Mouse (Mus musculus) midbrain, embryonic 11.5 days (tissue): ENCODE measurements around the gene Abcf2. TPM values are rescaled to one million over a fixed set of nuclear protein-coding genes. Genes with fewer than 3 reads are reported as not detected.
A peak's percentile ranks its signal among the peaks of the same experiment; 100 is the strongest.

Experiments used
- ATAC-seq: fragments of 200-750 bp; cut with Nextera tagmentation; 2 replicates; pipeline ENCODE4 v1.8.0; 2017; ENCODE audit warnings: moderate TSS enrichment, moderate library complexity; ENCODE audit not compliant: low FRiP score
- DNase-seq: peaks from one replicate; pipeline ENCODE4 v3.0.0; 2015; ENCODE audit warnings: low spot score; ENCODE audit errors: missing footprints
- H3K27ac ChIP-seq: fragments of 300-500 bp; sonication (generic); 2 replicates; pipeline ENCODE4 v1.5.1; 2014; ENCODE audit warnings: low read depth, low read length
- H3K27me3 ChIP-seq: fragments of 300-500 bp; sonication (generic); 2 replicates; pipeline ENCODE4 v1.6.1; 2014; ENCODE audit warnings: mild to moderate bottlenecking, low read length, moderate library complexity, mixed read lengths; ENCODE audit not compliant: control insufficient read depth, insufficient read depth
- H3K36me3 ChIP-seq: fragments of 300-500 bp; sonication (generic); 2 replicates; pipeline ENCODE4 v1.6.1; 2014; ENCODE audit warnings: mild to moderate bottlenecking, low read length, moderate library complexity, mixed read lengths; ENCODE audit not compliant: control insufficient read depth, insufficient read depth
- H3K4me1 ChIP-seq: fragments of 300-500 bp; sonication (generic); 2 replicates; pipeline ENCODE4 v1.6.1; 2014; ENCODE audit warnings: low read length; ENCODE audit not compliant: control insufficient read depth, insufficient read depth
- H3K4me2 ChIP-seq: fragments of 300-500 bp; sonication (generic); 2 replicates; pipeline ENCODE4 v1.6.1; 2014; ENCODE audit warnings: mild to moderate bottlenecking, moderate library complexity
- H3K4me3 ChIP-seq: fragments of 300-500 bp; sonication (generic); 2 replicates; pipeline ENCODE4 v1.5.1; 2014; ENCODE audit warnings: low read depth, low read length
- H3K9ac ChIP-seq: fragments of 300-500 bp; sonication (generic); 2 replicates; pipeline ENCODE4 v1.6.1; 2014; ENCODE audit warnings: low read length
- H3K9me3 ChIP-seq: fragments of 300-500 bp; sonication (generic); 2 replicates; pipeline ENCODE4 v1.6.1; 2016; ENCODE audit warnings: low read length; ENCODE audit not compliant: control insufficient read depth
- whole genome bisulfite sequencing: fragments of 180-500 bp; shearing (Covaris S2); extraction: QIAGEN DNeasy Blood & Tissue Kit; methylation state at CpG from one replicate; pipeline ENCODE4 v1.1.7; 2014; 5-methylcytosine and 5-hydroxymethylcytosine counted together
- polyA plus RNA-seq: library from polyadenylated mRNA; unstranded; fragments of >200 nt; fragmentation: Nextera tagmentation; extraction: Ambion mirVana; gene quantifications from 2 replicates; pipeline ENCODE4 v1.2.1, GENCODE M21; 2014

Gene Abcf2
- polyA plus RNA-seq, 1 experiment from 2014 or later: 147 TPM

- Histone ChIP-seq H3K9ac (peak overlapping the region; percentile 31), H3K36me3 (peaks cover 12% of the 10 kb centered on the region; the same call in 1 of the 2 replicates), H3K4me2 (peak overlapping the region; percentile 40), H3K4me1 (peaks cover 51% of the 10 kb centered on the region), H3K4me3 (0 out of 2 replicates have a peak overlapping the region, but pooled peaks have one; percentile 0), H3K27ac (peak overlapping the region; percentile 94), H3K9me3 (no peaks in the 10 kb centered on the region), H3K27me3 (no peaks in the 10 kb centered on the region; the same call in 1 of the 2 replicates)
- peak; percentile 97 for DNase-seq
- ATAC-seq: peak; percentile 23; the same call in 1 of the 2 replicates
- WGBS: 63% methylated on average over 2 of the region's 2 CpGs
These were observed 20.0 kb upstream of the Abcf2 start for GRCm38 (mm10) chr5:24597221-24597728.

- Histone ChIP-seq H3K4me3 (0 out of 2 replicates have a peak overlapping the region, but pooled peaks have one; percentile 0), H3K27ac (peak overlapping the region; percentile 94), H3K27me3 (no peaks in the 10 kb centered on the region; the same call in 1 of the 2 replicates), H3K4me1 (peaks cover 53% of the 10 kb centered on the region), H3K4me2 (peak overlapping the region; percentile 40), H3K9ac (peak overlapping the region; percentile 59), H3K36me3 (peaks cover 16% of the 10 kb centered on the region), H3K9me3 (no peaks in the 10 kb centered on the region)
- 9% methylated on average over 11 of the region's 11 CpGs for WGBS
- DNase-seq (peak; percentile 95), ATAC-seq (peak; percentile 64)
These were observed 19.4 kb upstream of the Abcf2 start for GRCm38 (mm10) chr5:24596519-24597171.

- ATAC-seq (no peak; the same call in none of the 2 replicates), DNase-seq (peak; percentile 86)
- H3K27me3 ChIP-seq: no peaks in the 10 kb centered on the region; the same call in 1 of the 2 replicates
- H3K27ac ChIP-seq: peak overlapping the region; percentile 94
- 48% methylated on average over 14 of the region's 14 CpGs for WGBS
- H3K4me2 ChIP-seq: peak overlapping the region; percentile 40
- H3K9me3 ChIP-seq: no peaks in the 10 kb centered on the region
- no peak overlapping the region for H3K4me3 ChIP-seq
- H3K9ac ChIP-seq: peak overlapping the region; percentile 59
- H3K4me1 ChIP-seq: peaks cover 53% of the 10 kb centered on the region
- peaks cover 20% of the 10 kb centered on the region for H3K36me3 ChIP-seq
These were observed 18.6 kb upstream of the Abcf2 start for GRCm38 (mm10) chr5:24595786-24596380.

GRCm38 (mm10) chr5:24595261-24595660, 18.0 kb upstream of the Abcf2 start:
- Histone ChIP-seq H3K27me3 (no peaks in the 10 kb centered on the region; the same call in 1 of the 2 replicates), H3K36me3 (peaks cover 20% of the 10 kb centered on the region), H3K9ac (peak overlapping the region; percentile 59), H3K27ac (peak overlapping the region; percentile 94), H3K4me1 (peaks cover 47% of the 10 kb centered on the region), H3K9me3 (no peaks in the 10 kb centered on the region), H3K4me3 (no peak overlapping the region), H3K4me2 (no peak overlapping the region)
- DNase-seq: no peak
- ATAC-seq: no peak
- 96% methylated on average over 5 of the region's 5 CpGs for WGBS

GRCm38 (mm10) chr5:24594346-24594745, 17.1 kb upstream of the Abcf2 start:
- Histone ChIP-seq H3K9ac (no peak overlapping the region), H3K4me3 (no peak overlapping the region), H3K27ac (no peak overlapping the region), H3K27me3 (no peaks in the 10 kb centered on the region; the same call in 1 of the 2 replicates), H3K36me3 (peaks cover 20% of the 10 kb centered on the region), H3K9me3 (no peaks in the 10 kb centered on the region), H3K4me2 (no peak overlapping the region), H3K4me1 (peaks cover 47% of the 10 kb centered on the region)
- DNase-seq (peak; percentile 72), ATAC-seq (no peak)
- 87% methylated on average over 5 of the region's 5 CpGs for WGBS

- Histone ChIP-seq H3K36me3 (peaks cover 20% of the 10 kb centered on the region), H3K4me1 (peaks cover 44% of the 10 kb centered on the region), H3K9ac (no peak overlapping the region), H3K4me2 (no peak overlapping the region), H3K9me3 (no peaks in the 10 kb centered on the region), H3K27me3 (no peaks in the 10 kb centered on the region), H3K4me3 (no peak overlapping the region), H3K27ac (no peak overlapping the region)
- ATAC-seq: no peak
- DNase-seq: peak; percentile 69
- WGBS: 77% methylated on average over 10 of the region's 10 CpGs
These were observed 16.7 kb upstream of the Abcf2 start for GRCm38 (mm10) chr5:24593928-24594327.

- H3K4me1 ChIP-seq: peaks cover 37% of the 10 kb centered on the region
- H3K9ac ChIP-seq: no peak overlapping the region
- H3K4me3 ChIP-seq: no peak overlapping the region
- ATAC-seq (no peak), DNase-seq (peak; percentile 79)
- 71% methylated on average over 10 of the region's 10 CpGs for WGBS
- no peak overlapping the region for H3K27ac ChIP-seq
- H3K9me3 ChIP-seq: no peaks in the 10 kb centered on the region
- peaks cover 20% of the 10 kb centered on the region for H3K36me3 ChIP-seq
- H3K4me2 ChIP-seq: no peak overlapping the region
- H3K27me3 ChIP-seq: no peaks in the 10 kb centered on the region
These were observed 16.0 kb upstream of the Abcf2 start for GRCm38 (mm10) chr5:24593230-24593629.

- WGBS: 67% methylated on average over 21 of the region's 21 CpGs
- no peak overlapping the region for H3K4me3 ChIP-seq
- DNase-seq (peak; percentile 86), ATAC-seq (no peak)
- no peak overlapping the region for H3K4me2 ChIP-seq
- no peak overlapping the region for H3K27ac ChIP-seq
- no peaks in the 10 kb centered on the region for H3K9me3 ChIP-seq
- H3K27me3 ChIP-seq: no peaks in the 10 kb centered on the region
- H3K4me1 ChIP-seq: peaks cover 35% of the 10 kb centered on the region
- no peak overlapping the region for H3K9ac ChIP-seq
- peaks cover 20% of the 10 kb centered on the region for H3K36me3 ChIP-seq
These were observed 15.3 kb upstream of the Abcf2 start for GRCm38 (mm10) chr5:24592471-24593160.
